Mouse (Mus musculus): ENCODE measurements around the gene Adcy6. TPM values are rescaled to one million over a fixed set of nuclear protein-coding genes. Genes with fewer than 3 reads are reported as not detected.
A peak's percentile ranks its signal among the peaks of the same experiment; 100 is the strongest.

Gene Adcy6
- polyA plus RNA-seq, 1 experiment from 2014 or later: 11.6 TPM

DNA sequence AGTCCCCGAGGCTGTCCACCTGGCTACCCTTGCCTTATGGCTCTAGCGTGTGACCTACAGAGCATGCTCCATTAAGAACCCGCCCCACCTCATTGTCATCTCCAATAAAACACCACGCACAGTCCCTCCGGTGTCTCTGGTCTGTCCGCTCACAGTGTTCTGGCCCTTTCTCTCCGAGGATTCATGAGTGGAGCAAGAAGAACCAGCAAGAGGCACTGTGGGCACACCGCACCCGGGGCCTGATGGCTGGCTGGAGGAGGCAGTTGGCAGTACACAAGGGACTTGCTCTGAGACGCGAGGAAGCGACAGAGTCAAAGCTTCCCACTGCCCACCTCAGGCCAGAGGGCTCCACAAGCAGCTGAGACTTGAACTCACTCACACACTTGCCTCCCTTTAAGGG lies 34.5 kb upstream of the Adcy6 start:
- no peak overlapping the region for H3K4me2 ChIP-seq (ENCODE audit: low read depth, low read length)
- ATAC-seq (ENCODE audit: low read depth): no peak
- no peaks in the 10 kb centered on the region for H3K4me1 ChIP-seq (ENCODE audit: control insufficient read depth, insufficient read depth, low read length)
- no peaks in the 10 kb centered on the region for H3K9me3 ChIP-seq (ENCODE audit: control insufficient read depth, low read length)
- H3K9ac ChIP-seq (replicated peaks; ENCODE audit: low read depth, low read length): no peak overlapping the region
- H3K36me3 ChIP-seq (ENCODE audit: control insufficient read depth, insufficient read depth, low read length): peaks cover 79% of the 10 kb centered on the region
- H3K27me3 ChIP-seq (ENCODE audit: control insufficient read depth, insufficient read depth, low read length): no peaks in the 10 kb centered on the region
- H3K4me3 ChIP-seq (ENCODE audit: low read depth, low read length): no peak overlapping the region
- WGBS: 84% methylated on average over 12 of the region's 12 CpGs
- no peak overlapping the region for H3K27ac ChIP-seq (ENCODE audit: low read depth, low read length)

- ATAC-seq (ENCODE audit: low read depth): no peak
- Histone ChIP-seq H3K36me3 (ENCODE audit: control insufficient read depth, insufficient read depth, low read length) (peaks cover 45% of the 10 kb centered on the region), H3K9ac (replicated peaks; ENCODE audit: low read depth, low read length) (no peak overlapping the region), H3K4me2 (ENCODE audit: low read depth, low read length) (no peak overlapping the region), H3K4me3 (ENCODE audit: low read depth, low read length) (no peak overlapping the region), H3K27me3 (ENCODE audit: control insufficient read depth, insufficient read depth, low read length) (no peaks in the 10 kb centered on the region), H3K27ac (ENCODE audit: low read depth, low read length) (no peak overlapping the region), H3K9me3 (ENCODE audit: control insufficient read depth, low read length) (no peaks in the 10 kb centered on the region), H3K4me1 (ENCODE audit: control insufficient read depth, insufficient read depth, low read length) (peaks cover 27% of the 10 kb centered on the region)
- 28% methylated on average over 8 of the region's 8 CpGs for WGBS
Observed at GRCm38 (mm10) chr15:98640157-98640556, 30.3 kb upstream of the Adcy6 start.

- H3K36me3 ChIP-seq (ENCODE audit: control insufficient read depth, insufficient read depth, low read length): peaks cover 18% of the 10 kb centered on the region
- H3K4me3 ChIP-seq (ENCODE audit: low read depth, low read length): no peak overlapping the region
- ATAC-seq (ENCODE audit: low read depth): no peak
- WGBS: 26% methylated on average over 3 of the region's 3 CpGs
- H3K4me2 ChIP-seq (ENCODE audit: low read depth, low read length): peak overlapping the region; percentile 84
- H3K27me3 ChIP-seq (ENCODE audit: control insufficient read depth, insufficient read depth, low read length): no peaks in the 10 kb centered on the region
- no peak overlapping the region for H3K27ac ChIP-seq (ENCODE audit: low read depth, low read length)
- H3K4me1 ChIP-seq (ENCODE audit: control insufficient read depth, insufficient read depth, low read length): peaks cover 40% of the 10 kb centered on the region
- no peak overlapping the region for H3K9ac ChIP-seq (replicated peaks; ENCODE audit: low read depth, low read length)
- no peaks in the 10 kb centered on the region for H3K9me3 ChIP-seq (ENCODE audit: control insufficient read depth, low read length)
Observed at GRCm38 (mm10) chr15:98637155-98637554, 27.3 kb upstream of the Adcy6 start.

DNA sequence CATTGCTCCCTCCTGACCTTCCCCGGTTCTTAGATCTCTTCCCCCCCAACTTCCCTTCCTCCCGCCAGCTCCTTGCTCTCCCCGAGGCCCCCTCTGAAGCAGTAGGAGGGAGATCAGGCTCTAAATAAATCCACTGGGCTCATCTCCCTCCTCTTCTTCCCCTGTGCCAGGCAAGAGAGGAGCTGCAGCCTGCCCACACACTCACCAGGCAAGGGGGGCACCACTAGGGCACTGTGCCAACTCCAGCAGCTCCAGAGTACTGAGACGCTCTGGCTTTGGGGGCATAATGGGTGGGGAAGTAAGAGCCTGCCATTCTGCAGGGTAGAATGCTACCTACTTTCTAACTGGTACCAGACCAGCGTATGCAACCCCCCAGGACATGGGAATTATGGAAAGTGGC lies 26.6 kb upstream of the Adcy6 start:
- ATAC-seq (ENCODE audit: low read depth): no peak
- peak overlapping the region; percentile 69 for H3K4me3 ChIP-seq (ENCODE audit: low read depth, low read length)
- H3K27me3 ChIP-seq (ENCODE audit: control insufficient read depth, insufficient read depth, low read length): no peaks in the 10 kb centered on the region
- H3K9me3 ChIP-seq (ENCODE audit: control insufficient read depth, low read length): no peaks in the 10 kb centered on the region
- H3K4me2 ChIP-seq (ENCODE audit: low read depth, low read length): peak overlapping the region; percentile 84
- H3K36me3 ChIP-seq (ENCODE audit: control insufficient read depth, insufficient read depth, low read length): peaks cover 11% of the 10 kb centered on the region; the same call in 1 of the 2 replicates
- peak overlapping the region; percentile 95; the same call in 1 of the 2 replicates for H3K27ac ChIP-seq (ENCODE audit: low read depth, low read length)
- peak overlapping the region; percentile 78 for H3K9ac ChIP-seq (replicated peaks; ENCODE audit: low read depth, low read length)
- 20% methylated on average over 5 of the region's 5 CpGs for WGBS
- H3K4me1 ChIP-seq (ENCODE audit: control insufficient read depth, insufficient read depth, low read length): peaks cover 40% of the 10 kb centered on the region

DNA sequence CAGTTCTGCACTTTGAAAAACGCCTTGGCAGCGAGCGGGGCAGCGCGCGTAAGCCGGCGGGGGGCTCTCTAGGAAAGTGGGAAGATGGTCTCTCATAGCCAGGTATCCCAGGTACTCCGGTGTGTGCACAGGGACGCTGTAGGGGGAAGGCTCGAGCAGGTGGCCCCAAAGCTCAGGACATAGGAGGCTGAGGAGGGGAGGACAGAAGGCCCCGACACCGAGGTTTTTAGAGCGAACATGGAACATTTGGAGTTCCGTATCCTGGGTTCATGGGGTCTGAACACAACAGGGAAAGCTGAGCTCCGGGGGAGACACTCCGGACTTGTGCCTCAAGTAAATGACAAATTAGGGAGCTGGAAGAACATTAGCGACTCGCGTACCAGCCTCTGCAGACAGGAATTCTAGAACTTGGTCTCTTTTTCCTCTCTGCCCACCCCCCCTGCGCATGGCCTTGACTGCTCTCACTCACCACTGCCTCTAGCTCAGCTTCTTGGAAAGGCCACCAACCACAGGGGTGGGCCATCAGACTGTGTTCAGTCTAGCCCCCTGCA lies 25.5 kb upstream of the Adcy6 start:
- no peaks in the 10 kb centered on the region for H3K27me3 ChIP-seq (ENCODE audit: control insufficient read depth, insufficient read depth, low read length)
- peak overlapping the region; percentile 84 for H3K4me2 ChIP-seq (ENCODE audit: low read depth, low read length)
- peak overlapping the region; percentile 69 for H3K4me3 ChIP-seq (ENCODE audit: low read depth, low read length)
- under 1% methylated on average over 21 of the region's 21 CpGs for WGBS
- H3K9ac ChIP-seq (replicated peaks; ENCODE audit: low read depth, low read length): peak overlapping the region; percentile 78
- H3K4me1 ChIP-seq (ENCODE audit: control insufficient read depth, insufficient read depth, low read length): peaks cover 40% of the 10 kb centered on the region
- peak overlapping the region; percentile 95 for H3K27ac ChIP-seq (ENCODE audit: low read depth, low read length)
- peaks cover 9% of the 10 kb centered on the region; the same call in 1 of the 2 replicates for H3K36me3 ChIP-seq (ENCODE audit: control insufficient read depth, insufficient read depth, low read length)
- H3K9me3 ChIP-seq (ENCODE audit: control insufficient read depth, low read length): no peaks in the 10 kb centered on the region
- ATAC-seq (ENCODE audit: low read depth): peak; percentile 1; the same call in 1 of the 2 replicates

DNA sequence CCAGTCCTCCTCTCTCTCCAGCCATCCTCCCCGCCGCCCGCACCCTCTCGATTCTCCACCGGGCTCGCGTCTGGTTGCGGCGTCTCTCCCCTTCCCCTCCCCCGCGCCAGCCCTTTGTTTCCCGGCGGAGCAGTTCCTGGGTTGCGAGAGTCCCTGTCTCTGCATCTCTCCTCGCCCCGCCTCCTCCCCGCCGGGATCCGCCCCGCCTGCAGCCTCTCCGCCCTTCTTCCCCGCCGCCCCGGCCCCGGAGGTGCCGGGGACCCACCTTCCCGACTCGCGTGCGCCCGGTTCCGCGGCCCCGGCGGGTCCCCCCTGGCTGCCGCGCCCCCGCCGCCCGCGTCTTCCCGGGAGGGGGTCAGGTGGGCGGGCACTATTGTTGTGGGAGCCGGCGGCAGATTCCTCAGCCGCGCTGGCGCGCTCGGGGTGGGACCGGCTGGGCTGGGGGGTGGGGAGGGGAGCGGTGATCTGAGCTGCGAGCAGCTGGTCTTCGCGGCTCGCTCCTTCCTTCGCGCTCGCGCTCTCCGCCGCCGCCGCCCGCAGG lies 24.7 kb upstream of the Adcy6 start:
- peak; percentile 68 for ATAC-seq (ENCODE audit: low read depth)
- peak overlapping the region; percentile 84 for H3K4me2 ChIP-seq (ENCODE audit: low read depth, low read length)
- whole genome bisulfite sequencing: 1% methylated on average over 50 of the region's 65 CpGs
- no peaks in the 10 kb centered on the region for H3K9me3 ChIP-seq (ENCODE audit: control insufficient read depth, low read length)
- H3K4me3 ChIP-seq (ENCODE audit: low read depth, low read length): peak overlapping the region; percentile 69
- peak overlapping the region; percentile 78 for H3K9ac ChIP-seq (replicated peaks; ENCODE audit: low read depth, low read length)
- H3K4me1 ChIP-seq (ENCODE audit: control insufficient read depth, insufficient read depth, low read length): peaks cover 40% of the 10 kb centered on the region
- H3K36me3 ChIP-seq (ENCODE audit: control insufficient read depth, insufficient read depth, low read length): peaks cover 3% of the 10 kb centered on the region; the same call in 1 of the 2 replicates
- H3K27me3 ChIP-seq (ENCODE audit: control insufficient read depth, insufficient read depth, low read length): no peaks in the 10 kb centered on the region
- H3K27ac ChIP-seq (ENCODE audit: low read depth, low read length): peak overlapping the region; percentile 95

- H3K36me3 ChIP-seq (ENCODE audit: control insufficient read depth, insufficient read depth, low read length): no peaks in the 10 kb centered on the region
- peak; percentile 5 for ATAC-seq (ENCODE audit: low read depth)
- H3K4me2 ChIP-seq (ENCODE audit: low read depth, low read length): peak overlapping the region; percentile 84
- H3K9ac ChIP-seq (replicated peaks; ENCODE audit: low read depth, low read length): peak overlapping the region; percentile 78
- WGBS: 1% methylated on average over 24 of the region's 25 CpGs
- peak overlapping the region; percentile 69 for H3K4me3 ChIP-seq (ENCODE audit: low read depth, low read length)
- peaks cover 41% of the 10 kb centered on the region for H3K4me1 ChIP-seq (ENCODE audit: control insufficient read depth, insufficient read depth, low read length)
- no peaks in the 10 kb centered on the region for H3K27me3 ChIP-seq (ENCODE audit: control insufficient read depth, insufficient read depth, low read length)
- no peaks in the 10 kb centered on the region for H3K9me3 ChIP-seq (ENCODE audit: control insufficient read depth, low read length)
- peak overlapping the region; percentile 95 for H3K27ac ChIP-seq (ENCODE audit: low read depth, low read length)
Observed at GRCm38 (mm10) chr15:98633822-98634470, 24.1 kb upstream of the Adcy6 start.

DNA sequence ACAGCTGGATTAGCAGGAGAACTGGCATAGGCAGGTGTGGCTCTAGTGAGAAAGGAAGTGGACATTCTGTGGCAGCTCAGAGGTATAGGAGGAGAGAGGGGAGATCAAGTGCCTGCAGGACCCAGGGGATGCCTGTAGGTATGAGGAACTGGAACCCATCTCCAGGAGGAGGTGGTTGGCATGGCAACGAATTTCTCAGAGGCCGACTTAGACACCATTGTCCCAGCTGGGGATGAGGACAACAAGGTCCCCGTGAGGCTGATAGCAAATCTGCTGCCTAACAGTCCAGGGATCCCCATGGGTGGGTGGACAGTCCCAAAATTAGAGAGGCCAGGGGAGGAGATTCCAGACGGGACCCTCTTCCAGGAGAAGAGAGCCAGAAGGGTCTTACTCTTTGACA lies 23.0 kb upstream of the Adcy6 start:
- Histone ChIP-seq H3K27me3 (ENCODE audit: control insufficient read depth, insufficient read depth, low read length) (no peaks in the 10 kb centered on the region), H3K4me2 (ENCODE audit: low read depth, low read length) (peak overlapping the region; percentile 84), H3K4me1 (ENCODE audit: control insufficient read depth, insufficient read depth, low read length) (peaks cover 50% of the 10 kb centered on the region), H3K36me3 (ENCODE audit: control insufficient read depth, insufficient read depth, low read length) (no peaks in the 10 kb centered on the region), H3K9me3 (ENCODE audit: control insufficient read depth, low read length) (no peaks in the 10 kb centered on the region), H3K27ac (ENCODE audit: low read depth, low read length) (peak overlapping the region; percentile 39; the same call in 1 of the 2 replicates), H3K4me3 (ENCODE audit: low read depth, low read length) (peak overlapping the region; percentile 69), H3K9ac (replicated peaks; ENCODE audit: low read depth, low read length) (peak overlapping the region; percentile 78)
- ATAC-seq (ENCODE audit: low read depth): no peak
- WGBS: 0% methylated on average over 4 of the region's 4 CpGs

GRCm38 (mm10) chr15:98632107-98632744 lies 22.4 kb upstream of the Adcy6 start:
- 0% methylated on average over 13 of the region's 25 CpGs for WGBS
- peak overlapping the region; percentile 69 for H3K4me3 ChIP-seq (ENCODE audit: low read depth, low read length)
- no peaks in the 10 kb centered on the region for H3K9me3 ChIP-seq (ENCODE audit: control insufficient read depth, low read length)
- H3K36me3 ChIP-seq (ENCODE audit: control insufficient read depth, insufficient read depth, low read length): no peaks in the 10 kb centered on the region
- ATAC-seq (ENCODE audit: low read depth): peak; percentile 53; the same call in 1 of the 2 replicates
- peak overlapping the region; percentile 78 for H3K9ac ChIP-seq (replicated peaks; ENCODE audit: low read depth, low read length)
- peak overlapping the region; percentile 84 for H3K4me2 ChIP-seq (ENCODE audit: low read depth, low read length)
- peaks cover 44% of the 10 kb centered on the region for H3K4me1 ChIP-seq (ENCODE audit: control insufficient read depth, insufficient read depth, low read length)
- H3K27ac ChIP-seq (ENCODE audit: low read depth, low read length): peak overlapping the region; percentile 49
- H3K27me3 ChIP-seq (ENCODE audit: control insufficient read depth, insufficient read depth, low read length): no peaks in the 10 kb centered on the region

All from neural tube, embryonic 14.5 days (tissue).